Mouse (Mus musculus): ENCODE data around the gene Cacng7. TPM values are rescaled to one million over a fixed set of nuclear protein-coding genes. Genes with fewer than 3 reads are reported as not detected.

Cacng7 gene
- polyA plus RNA-seq, 2 experiments from 2014 or later = not detected

DNA sequence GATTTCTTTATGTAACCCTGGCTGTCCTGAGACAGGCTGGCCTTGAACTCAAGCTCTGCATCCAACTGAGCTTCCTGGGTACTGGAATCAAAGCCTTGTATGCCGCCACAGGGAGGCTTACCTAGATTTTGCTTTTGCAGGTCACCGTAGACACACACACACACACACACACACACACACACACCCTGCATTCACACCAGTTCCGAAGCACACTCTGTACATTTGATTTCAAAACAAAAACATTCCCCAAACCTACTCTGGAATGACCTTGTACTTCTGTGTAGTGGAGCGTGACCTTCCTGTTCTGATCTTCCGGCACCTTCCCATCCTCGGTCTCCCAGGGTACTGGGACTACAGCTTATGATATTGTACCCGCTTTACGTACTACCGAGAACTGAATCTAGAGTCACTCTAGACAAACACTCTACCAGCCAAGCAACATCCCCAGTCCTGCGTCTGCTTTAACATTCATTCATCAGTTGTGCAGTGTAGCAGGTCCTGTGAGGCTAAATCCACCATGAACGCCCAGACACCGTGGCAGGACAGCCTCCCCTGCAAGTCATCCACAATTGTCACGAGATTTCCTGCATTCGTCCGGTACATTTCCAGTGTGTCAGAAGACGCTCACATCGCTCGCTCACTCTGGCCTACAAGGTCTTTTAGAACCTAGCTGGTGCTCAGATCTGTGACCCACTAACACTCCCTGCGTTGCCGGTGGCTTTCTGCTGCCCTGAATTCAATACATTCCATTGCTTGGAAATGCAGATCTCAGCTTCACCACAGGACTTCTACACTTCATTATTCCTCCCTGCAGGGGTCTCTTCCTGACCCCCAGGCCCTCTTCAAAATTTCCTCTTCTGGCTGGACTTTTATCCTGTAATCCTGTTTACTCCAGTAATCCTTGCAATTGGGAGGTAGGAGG lies 14.9 kb downstream of the Cacng7 start:
- ATAC-seq = no peak

GRCm38 (mm10) chr7:3348326-3348725 lies 15.6 kb downstream of the Cacng7 start:
- no peak for ATAC-seq

DNA sequence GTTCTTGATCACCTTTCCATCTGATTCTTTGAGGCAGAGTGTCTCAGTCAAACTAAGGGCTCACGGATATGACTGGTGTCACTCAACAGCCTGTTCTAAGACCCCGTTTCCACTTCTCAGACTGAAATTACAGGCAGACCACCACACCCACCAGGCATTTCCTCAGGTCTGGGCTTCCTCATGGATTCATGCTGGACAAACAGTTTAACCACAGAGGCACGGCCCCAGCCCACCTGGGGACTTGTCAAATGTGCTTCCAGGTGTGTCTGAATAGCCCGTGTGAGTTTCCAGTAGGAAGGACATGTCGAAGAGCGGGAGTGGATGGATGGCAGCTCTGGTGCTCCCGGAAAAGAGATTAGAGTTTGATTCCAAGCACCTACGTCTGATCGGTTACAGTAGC lies 17.0 kb downstream of the Cacng7 start:
- no peak for ATAC-seq

- ATAC-seq = no peak
Observed at GRCm38 (mm10) chr7:3351536-3351935, 18.8 kb downstream of the Cacng7 start.

GRCm38 (mm10) chr7:3354850-3355249 lies 22.1 kb downstream of the Cacng7 start:
- ATAC-seq = no peak

DNA sequence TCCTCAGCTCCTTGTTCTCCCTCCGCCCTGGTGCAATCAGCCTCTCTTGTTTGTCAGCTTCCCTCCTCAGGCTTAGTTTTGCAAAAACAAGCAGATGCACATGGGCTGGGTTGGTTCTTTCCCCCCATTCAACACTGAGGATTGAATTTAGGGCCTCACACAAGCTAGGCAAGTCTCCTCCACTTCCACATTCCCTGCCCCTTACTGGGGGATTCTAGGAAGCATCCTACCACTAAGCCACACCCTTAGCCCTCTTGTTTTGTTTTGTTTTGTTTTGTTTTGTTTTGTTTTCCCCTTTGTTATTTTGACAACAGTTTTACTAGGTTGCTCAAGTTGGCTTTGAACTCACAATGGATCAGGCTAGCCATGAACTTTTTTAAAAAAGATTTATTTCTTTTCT lies 27.9 kb downstream of the Cacng7 start:
- ATAC-seq = no peak

DNA sequence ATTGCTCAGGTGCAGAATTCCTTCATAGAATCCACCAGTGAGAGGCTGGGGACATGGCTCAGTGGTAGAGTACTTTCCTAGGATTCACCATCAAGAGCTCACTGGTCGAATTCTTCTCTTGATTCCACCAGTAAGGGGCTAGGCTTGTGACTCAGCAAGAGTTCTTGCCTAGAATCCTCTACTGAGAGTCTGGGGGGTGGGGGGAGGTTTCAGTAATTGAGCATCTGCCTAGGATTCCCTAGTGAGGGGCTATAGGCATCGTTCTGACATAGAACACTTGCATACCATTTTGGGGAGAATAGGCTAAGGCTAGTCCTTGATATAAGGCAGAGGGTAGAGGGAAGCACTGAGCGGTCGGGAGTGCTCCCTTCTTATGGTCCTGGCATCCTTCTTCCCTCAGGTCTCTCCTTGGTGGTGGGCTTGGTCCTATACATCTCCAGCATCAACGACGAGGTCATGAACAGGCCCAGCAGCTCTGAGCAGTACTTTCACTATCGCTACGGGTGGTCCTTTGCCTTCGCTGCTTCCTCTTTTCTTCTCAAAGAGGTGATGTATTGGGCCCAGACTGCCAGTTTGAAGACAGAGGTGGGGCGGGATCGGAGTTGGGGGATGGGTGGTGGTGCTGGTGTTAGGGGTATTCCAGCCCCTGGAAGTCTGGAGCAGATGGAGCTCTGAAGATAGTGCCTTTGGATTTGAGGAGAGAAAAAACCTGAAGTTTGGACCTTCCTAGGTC lies 33.0 kb downstream of the Cacng7 start:
- no peak for ATAC-seq

GRCm38 (mm10) chr7:3366705-3367516 lies 34.2 kb downstream of the Cacng7 start:
- no peak for ATAC-seq

- no peak for ATAC-seq
Observed at GRCm38 (mm10) chr7:3367569-3367968, 34.8 kb downstream of the Cacng7 start.

- no peak for ATAC-seq
Observed at GRCm38 (mm10) chr7:3368311-3368710, 35.6 kb downstream of the Cacng7 start.

DNA sequence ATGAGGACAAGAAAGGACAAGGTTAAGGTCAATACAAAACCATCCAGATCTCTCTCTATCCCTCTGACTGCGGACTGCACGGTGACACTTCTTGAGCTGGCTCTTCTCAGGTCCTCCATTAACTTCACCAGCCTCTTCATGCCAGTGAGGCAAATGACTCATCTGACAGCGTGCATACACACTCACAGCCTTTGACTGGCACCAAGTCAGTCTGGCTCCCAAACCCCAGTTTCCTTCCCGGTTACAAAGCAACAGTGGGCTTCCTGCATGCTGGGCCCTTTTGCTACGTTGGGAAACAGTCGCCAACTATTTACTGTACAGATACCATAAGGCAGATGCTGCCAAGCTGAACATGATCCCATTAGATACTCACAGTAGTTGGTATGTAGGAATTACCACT lies 36.4 kb downstream of the Cacng7 start:
- ATAC-seq = no peak

DNA sequence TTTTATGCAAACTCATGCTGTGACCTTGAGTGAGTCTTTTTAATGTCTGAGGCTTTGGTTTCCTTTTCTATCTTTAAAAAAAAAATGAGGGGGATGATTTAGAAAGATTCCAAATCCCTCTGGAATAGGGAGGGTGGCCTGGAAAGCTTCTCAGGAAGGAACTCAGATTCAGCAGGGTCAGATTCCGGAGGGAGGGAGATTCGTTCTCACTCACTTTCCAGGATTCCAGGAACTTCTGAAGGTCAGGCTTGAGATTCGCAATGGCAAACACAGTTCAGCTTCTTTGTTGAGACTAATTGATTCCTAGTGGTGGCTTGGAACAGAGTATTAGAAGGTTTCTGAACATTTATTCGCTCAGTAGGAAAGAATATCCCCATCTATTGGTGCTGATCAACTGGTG lies 37.7 kb downstream of the Cacng7 start:
- ATAC-seq = no peak

GRCm38 (mm10) chr7:3372376-3372775 lies 39.6 kb downstream of the Cacng7 start:
- ATAC-seq = no peak

DNA sequence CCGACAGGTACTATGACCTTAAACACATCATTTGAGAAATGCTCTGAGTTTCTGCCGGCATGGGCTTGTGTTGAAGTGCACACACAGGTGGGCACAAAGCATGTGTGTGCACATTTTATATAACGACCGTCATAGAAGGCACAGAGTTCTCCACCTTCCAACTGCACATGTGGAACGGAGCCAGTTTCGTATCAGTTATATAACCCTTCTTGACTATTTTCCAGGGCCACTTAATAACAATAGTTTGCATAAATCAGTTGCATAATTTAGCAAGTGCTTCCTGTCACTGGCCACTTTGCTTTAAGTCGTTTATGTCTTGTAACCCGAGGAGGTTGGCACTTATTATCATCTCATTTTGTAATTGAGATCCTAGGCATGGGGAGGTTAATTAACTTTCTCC lies 41.0 kb downstream of the Cacng7 start:
- ATAC-seq = no peak

DNA sequence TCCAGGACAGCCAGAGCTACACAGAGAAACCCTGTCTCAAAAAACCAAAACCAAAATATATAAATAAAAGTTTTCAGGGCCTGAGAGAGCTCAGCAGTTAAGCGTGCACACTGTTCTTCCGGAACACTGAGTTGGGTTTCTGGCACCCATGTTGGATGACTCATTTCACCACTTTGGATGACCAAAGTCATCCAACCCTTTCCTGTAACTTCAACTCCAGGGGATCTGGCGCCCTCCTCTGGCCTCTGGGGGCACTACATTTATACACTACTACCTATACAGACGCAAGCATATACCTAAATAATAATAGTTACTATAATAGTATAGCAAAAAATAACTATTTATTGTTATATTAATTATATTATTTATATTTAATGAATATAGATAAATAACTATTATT lies 44.1 kb downstream of the Cacng7 start:
- no peak for ATAC-seq

DNA sequence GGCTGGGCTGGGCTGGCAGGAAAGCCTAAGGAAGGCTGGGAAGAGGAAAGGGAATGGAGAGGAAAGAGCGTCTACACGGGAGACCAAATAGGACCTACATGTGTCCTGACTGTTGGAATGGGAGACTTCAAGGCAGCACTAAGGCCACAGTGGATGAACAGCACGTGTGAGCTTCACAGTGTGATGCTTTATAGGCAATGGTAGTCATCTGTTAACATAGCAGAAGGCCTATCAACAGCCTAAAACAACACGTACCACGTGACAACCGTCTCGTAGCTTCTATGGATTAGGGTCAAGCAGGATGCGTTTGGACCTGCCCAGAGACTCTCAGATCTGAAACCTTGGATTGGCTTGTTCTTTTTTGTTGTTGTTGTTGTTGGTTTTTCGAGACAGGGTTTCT lies 49.4 kb downstream of the Cacng7 start:
- no peak for ATAC-seq

- no peak for ATAC-seq
Observed at GRCm38 (mm10) chr7:3384807-3385319, 52.1 kb downstream of the Cacng7 start.

- no peak for ATAC-seq
Observed at GRCm38 (mm10) chr7:3386036-3386730, 53.4 kb downstream of the Cacng7 start.

- no peak for ATAC-seq
Observed at GRCm38 (mm10) chr7:3387761-3388160, 55.0 kb downstream of the Cacng7 start.

DNA sequence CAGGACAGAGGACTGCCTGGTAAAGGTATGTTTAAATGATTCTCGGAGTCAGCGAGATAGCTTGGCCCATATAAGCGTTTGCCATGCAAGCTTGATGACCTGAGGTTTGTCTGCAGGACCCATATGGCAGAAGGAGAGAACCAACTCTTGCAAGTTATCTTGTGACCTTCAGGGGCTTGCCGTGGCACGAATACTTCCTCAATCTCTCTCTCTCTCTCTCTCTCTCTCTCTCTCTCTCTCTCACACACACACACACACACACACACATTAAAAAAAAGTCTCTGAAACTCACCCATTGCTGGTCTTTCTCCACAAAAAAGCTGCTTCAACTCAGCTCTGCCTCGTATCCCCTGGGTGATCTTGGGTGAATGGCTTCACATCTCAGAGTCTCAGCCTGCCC lies 56.1 kb downstream of the Cacng7 start:
- no peak for ATAC-seq

GRCm38 (mm10) chr7:3389444-3390412 lies 57.0 kb downstream of the Cacng7 start:
- no peak for ATAC-seq
